Mouse (Mus musculus) midbrain, embryonic 11.5 days (tissue): Measurements from ENCODE around the gene Hoxb5. TPM values are rescaled to one million over a fixed set of nuclear protein-coding genes. Genes with fewer than 3 reads are reported as not detected.
A peak's percentile ranks its signal among the peaks of the same experiment; 100 is the strongest.

Experiments used
- ATAC-seq: fragments of 200-750 bp; cut with Nextera tagmentation; 2 replicates; pipeline ENCODE4 v1.8.0; 2017; ENCODE audit warnings: moderate TSS enrichment, moderate library complexity; ENCODE audit not compliant: low FRiP score
- DNase-seq: peaks from one replicate; pipeline ENCODE4 v3.0.0; 2015; ENCODE audit warnings: low spot score; ENCODE audit errors: missing footprints
- H3K27ac ChIP-seq: fragments of 300-500 bp; sonication (generic); 2 replicates; pipeline ENCODE4 v1.5.1; 2014; ENCODE audit warnings: low read depth, low read length
- H3K27me3 ChIP-seq: fragments of 300-500 bp; sonication (generic); 2 replicates; pipeline ENCODE4 v1.6.1; 2014; ENCODE audit warnings: mild to moderate bottlenecking, low read length, moderate library complexity, mixed read lengths; ENCODE audit not compliant: control insufficient read depth, insufficient read depth
- H3K36me3 ChIP-seq: fragments of 300-500 bp; sonication (generic); 2 replicates; pipeline ENCODE4 v1.6.1; 2014; ENCODE audit warnings: mild to moderate bottlenecking, low read length, moderate library complexity, mixed read lengths; ENCODE audit not compliant: control insufficient read depth, insufficient read depth
- H3K4me1 ChIP-seq: fragments of 300-500 bp; sonication (generic); 2 replicates; pipeline ENCODE4 v1.6.1; 2014; ENCODE audit warnings: low read length; ENCODE audit not compliant: control insufficient read depth, insufficient read depth
- H3K4me2 ChIP-seq: fragments of 300-500 bp; sonication (generic); 2 replicates; pipeline ENCODE4 v1.6.1; 2014; ENCODE audit warnings: mild to moderate bottlenecking, moderate library complexity
- H3K4me3 ChIP-seq: fragments of 300-500 bp; sonication (generic); 2 replicates; pipeline ENCODE4 v1.5.1; 2014; ENCODE audit warnings: low read depth, low read length
- H3K9ac ChIP-seq: fragments of 300-500 bp; sonication (generic); 2 replicates; pipeline ENCODE4 v1.6.1; 2014; ENCODE audit warnings: low read length
- H3K9me3 ChIP-seq: fragments of 300-500 bp; sonication (generic); 2 replicates; pipeline ENCODE4 v1.6.1; 2016; ENCODE audit warnings: low read length; ENCODE audit not compliant: control insufficient read depth
- WGBS: fragments of 180-500 bp; shearing (Covaris S2); extraction: QIAGEN DNeasy Blood & Tissue Kit; methylation state at CpG from one replicate; pipeline ENCODE4 v1.1.7; 2014; 5-methylcytosine and 5-hydroxymethylcytosine counted together
- polyA plus RNA-seq: library from polyadenylated mRNA; unstranded; fragments of >200 nt; fragmentation: Nextera tagmentation; extraction: Ambion mirVana; gene quantifications from 2 replicates; pipeline ENCODE4 v1.2.1, GENCODE M21; 2014

Gene Hoxb5
- polyA plus RNA-seq, 1 experiment from 2014 or later, result not detected

DNA sequence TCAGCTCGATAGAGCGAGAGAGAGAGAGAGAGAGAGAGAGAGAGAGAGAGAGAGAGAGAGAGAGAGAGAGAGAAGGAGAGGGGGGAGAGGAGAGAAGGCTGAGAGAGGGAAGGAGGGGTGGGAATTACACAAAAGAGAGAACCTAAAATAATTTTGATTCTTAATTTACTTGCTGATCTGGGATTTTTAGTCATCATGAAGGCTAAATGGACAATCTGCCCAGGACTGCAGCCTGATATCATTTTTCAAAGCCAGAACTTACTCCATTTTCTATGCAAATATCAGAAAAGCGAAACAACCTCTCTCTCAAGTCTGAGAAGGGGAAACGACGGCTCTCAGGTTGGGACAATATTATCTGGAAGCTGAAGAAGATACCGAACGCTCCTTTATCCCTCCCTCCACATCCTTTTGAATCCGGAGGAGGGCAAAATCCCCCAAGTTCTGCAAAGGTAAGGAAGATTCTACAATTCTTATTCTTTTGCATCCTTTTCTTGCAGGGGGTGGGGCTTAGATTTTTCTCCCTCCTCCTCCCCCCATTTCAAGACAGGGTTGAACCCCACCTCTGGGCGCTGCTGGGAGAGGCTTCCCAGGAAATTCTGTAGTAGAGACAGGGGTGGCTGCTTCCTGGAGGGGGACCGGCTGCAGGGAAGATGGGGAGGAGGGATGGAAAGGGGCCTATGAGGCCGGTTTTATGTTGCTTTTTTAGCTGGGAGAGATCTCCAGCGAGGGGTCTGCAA is 10.4 kb upstream of the Hoxb5 start:
- DNase-seq, result no peak
- Histone ChIP-seq H3K27ac (no peak overlapping the region), H3K4me2 (no peak overlapping the region), H3K36me3 (no peaks in the 10 kb centered on the region), H3K4me3 (no peak overlapping the region), H3K9ac (no peak overlapping the region), H3K27me3 (peaks cover 98% of the 10 kb centered on the region), H3K4me1 (no peaks in the 10 kb centered on the region), H3K9me3 (no peaks in the 10 kb centered on the region)
- 1% methylated on average over 12 of the region's 12 CpGs for WGBS
- ATAC-seq, result no peak

DNA sequence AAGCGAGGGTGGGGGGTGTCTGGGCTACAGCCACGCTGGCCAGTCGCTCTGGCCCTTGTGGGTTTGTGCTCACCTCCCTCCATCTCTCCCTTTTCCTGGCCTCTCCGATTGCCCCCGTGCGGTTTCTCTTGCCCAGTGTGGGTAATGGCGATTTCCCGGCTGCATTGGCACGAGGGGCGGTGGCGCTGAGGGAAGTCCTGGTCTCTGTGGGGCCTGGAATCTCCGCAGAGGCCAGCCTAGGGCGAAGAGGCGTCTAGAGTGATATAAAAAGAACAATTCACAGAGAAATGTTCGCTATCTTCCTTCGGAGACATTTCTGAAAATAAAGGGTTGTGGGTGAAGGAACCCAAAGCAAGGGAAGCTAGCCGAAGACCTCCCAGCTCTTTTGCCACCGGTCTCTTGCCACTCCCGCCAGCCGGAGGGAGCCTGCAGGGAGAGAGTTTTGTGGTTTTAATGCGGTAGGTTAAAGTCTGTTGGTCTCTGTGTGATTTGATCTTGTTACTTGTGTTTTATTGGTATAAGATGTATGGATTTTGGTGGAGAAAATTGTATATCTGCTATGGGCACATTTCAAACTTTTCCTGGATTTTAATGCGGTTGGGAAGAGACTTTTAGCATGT is 9.7 kb upstream of the Hoxb5 start:
- no peak overlapping the region for H3K27ac ChIP-seq
- DNase-seq (peak; percentile 92), ATAC-seq (no peak)
- H3K9ac ChIP-seq, result no peak overlapping the region
- peaks cover 98% of the 10 kb centered on the region for H3K27me3 ChIP-seq
- no peak overlapping the region for H3K4me2 ChIP-seq
- no peaks in the 10 kb centered on the region for H3K4me1 ChIP-seq
- WGBS, result 2% methylated on average over 22 of the region's 22 CpGs
- H3K4me3 ChIP-seq, result no peak overlapping the region
- no peaks in the 10 kb centered on the region for H3K36me3 ChIP-seq
- no peaks in the 10 kb centered on the region for H3K9me3 ChIP-seq

- peaks cover 98% of the 10 kb centered on the region for H3K27me3 ChIP-seq
- DNase-seq, result peak; percentile 95
- H3K4me1 ChIP-seq, result no peaks in the 10 kb centered on the region
- H3K9me3 ChIP-seq, result no peaks in the 10 kb centered on the region
- H3K9ac ChIP-seq, result no peak overlapping the region
- H3K4me2 ChIP-seq, result no peak overlapping the region
- WGBS, result under 1% methylated on average over 32 of the region's 32 CpGs
- no peaks in the 10 kb centered on the region for H3K36me3 ChIP-seq
- no peak overlapping the region for H3K4me3 ChIP-seq
- ATAC-seq, result no peak
- H3K27ac ChIP-seq, result no peak overlapping the region
Observed at GRCm38 (mm10) chr11:96294245-96295091, 8.7 kb upstream of the Hoxb5 start.

DNA sequence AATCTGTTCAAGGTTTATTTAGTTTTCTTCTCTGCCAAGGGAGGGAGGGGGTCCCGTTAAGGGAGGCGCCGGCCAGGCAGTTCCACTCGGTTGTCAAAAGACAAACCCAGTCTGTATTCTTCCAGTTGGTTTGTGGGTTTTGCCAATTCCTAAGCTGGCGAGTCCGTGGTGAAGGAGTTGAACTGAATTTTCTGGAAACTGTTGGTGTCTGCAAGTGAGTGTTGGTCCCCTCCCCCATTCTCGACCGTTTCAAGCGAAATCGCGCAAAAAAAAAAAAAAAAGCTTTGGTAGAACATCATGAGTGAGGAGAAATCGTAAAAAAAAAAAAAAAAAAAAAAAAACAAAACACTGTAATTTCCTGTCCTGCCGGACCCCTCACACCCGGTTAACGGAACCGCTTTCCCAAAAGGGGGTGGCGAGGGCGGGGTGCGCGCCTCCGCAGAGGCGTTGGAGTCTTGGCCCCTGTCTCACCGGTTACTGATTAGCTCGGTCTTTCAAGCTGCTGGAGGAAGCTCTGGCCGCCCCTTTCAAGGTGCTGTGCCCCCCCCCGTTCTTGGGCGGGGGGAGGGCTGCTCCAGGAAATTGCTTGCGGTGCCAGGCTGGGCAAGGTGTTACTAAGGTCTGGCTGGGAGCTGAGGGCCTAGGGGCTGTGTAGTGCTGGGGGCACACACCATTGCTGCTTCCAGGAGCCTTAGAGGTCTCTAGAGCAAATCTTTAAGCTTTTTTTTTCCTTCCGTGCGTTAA is 7.9 kb upstream of the Hoxb5 start:
- H3K9me3 ChIP-seq, result no peaks in the 10 kb centered on the region
- under 1% methylated on average over 29 of the region's 30 CpGs for WGBS
- H3K4me1 ChIP-seq, result no peaks in the 10 kb centered on the region
- H3K4me2 ChIP-seq, result no peak overlapping the region
- H3K27me3 ChIP-seq, result peaks cover 98% of the 10 kb centered on the region
- H3K4me3 ChIP-seq, result no peak overlapping the region
- no peak overlapping the region for H3K9ac ChIP-seq
- ATAC-seq, result no peak
- H3K27ac ChIP-seq, result no peak overlapping the region
- H3K36me3 ChIP-seq, result no peaks in the 10 kb centered on the region
- DNase-seq, result no peak

- no peak for DNase-seq
- Histone ChIP-seq H3K4me1 (no peaks in the 10 kb centered on the region), H3K4me2 (no peak overlapping the region), H3K36me3 (no peaks in the 10 kb centered on the region), H3K27me3 (peaks cover 100% of the 10 kb centered on the region), H3K27ac (no peak overlapping the region), H3K9ac (no peak overlapping the region), H3K4me3 (no peak overlapping the region), H3K9me3 (no peaks in the 10 kb centered on the region)
- 0% methylated on average over 2 of the region's 2 CpGs for WGBS
- no peak for ATAC-seq
Observed at GRCm38 (mm10) chr11:96296997-96297396, 6.1 kb upstream of the Hoxb5 start.

GRCm38 (mm10) chr11:96297428-96297827 is 5.7 kb upstream of the Hoxb5 start:
- Histone ChIP-seq H3K9ac (no peak overlapping the region), H3K4me2 (no peak overlapping the region), H3K9me3 (no peaks in the 10 kb centered on the region), H3K36me3 (no peaks in the 10 kb centered on the region), H3K27ac (no peak overlapping the region), H3K4me1 (no peaks in the 10 kb centered on the region), H3K27me3 (peaks cover 100% of the 10 kb centered on the region), H3K4me3 (no peak overlapping the region)
- 4% methylated on average over 3 of the region's 3 CpGs for WGBS
- ATAC-seq, result no peak
- peak; percentile 92 for DNase-seq

GRCm38 (mm10) chr11:96297968-96298635 is 5.0 kb upstream of the Hoxb5 start:
- DNase-seq, result peak; percentile 93
- H3K4me2 ChIP-seq, result no peak overlapping the region
- ATAC-seq, result no peak

GRCm38 (mm10) chr11:96298895-96299667 is 4.1 kb upstream of the Hoxb5 start:
- H3K9ac ChIP-seq, result no peak overlapping the region
- WGBS, result under 1% methylated on average over 66 of the region's 66 CpGs
- ATAC-seq (no peak), DNase-seq (peak; percentile 95)
- H3K4me2 ChIP-seq, result no peak overlapping the region
- H3K4me3 ChIP-seq, result no peak overlapping the region
- H3K4me1 ChIP-seq, result no peaks in the 10 kb centered on the region
- no peaks in the 10 kb centered on the region for H3K9me3 ChIP-seq
- H3K36me3 ChIP-seq, result no peaks in the 10 kb centered on the region
- H3K27me3 ChIP-seq, result peaks cover 100% of the 10 kb centered on the region
- no peak overlapping the region for H3K27ac ChIP-seq

More at GRCm38 (mm10) chr11:96297968-96298635, 5.0 kb upstream of the Hoxb5 start:
- WGBS, result 3% methylated on average over 11 of the region's 11 CpGs
- Histone ChIP-seq H3K9ac (no peak overlapping the region), H3K4me3 (no peak overlapping the region), H3K27me3 (peaks cover 100% of the 10 kb centered on the region), H3K27ac (no peak overlapping the region), H3K36me3 (no peaks in the 10 kb centered on the region), H3K4me1 (no peaks in the 10 kb centered on the region), H3K9me3 (no peaks in the 10 kb centered on the region)
